Mouse (Mus musculus) fibroblast of lung, adult 2 months (primary cell): ENCODE measurements at regions not wholly inside any gene's neighbourhood (a gene's known extent, or its start where the extent isn't known, plus 50 kb on each side); places are given as distances from the start of the nearest gene placed in this dataset.

ENCODE experiments used
- DNase-seq: peaks from one replicate; pipeline ENCODE4 v3.0.0-alpha.2; 2011; ENCODE audit warnings: low read depth

GRCm38 (mm10) chr8:116452806-116453205 lies 52.0 kb upstream of the Dynlrb2 start:
- no peak for DNase-seq

- DNase-seq = no peak
Observed at GRCm38 (mm10) chr8:116451397-116451796, 53.4 kb upstream of the Dynlrb2 start.

- no peak for DNase-seq
Observed at GRCm38 (mm10) chr8:116447452-116447851, 57.3 kb upstream of the Dynlrb2 start.

- no peak for DNase-seq
Observed at GRCm38 (mm10) chr8:116442827-116443226, 61.9 kb upstream of the Dynlrb2 start.

- peak; percentile 27 for DNase-seq
Observed at GRCm38 (mm10) chr8:116438895-116439294, 65.9 kb upstream of the Dynlrb2 start.

GRCm38 (mm10) chr8:116435268-116435980 lies 69.3 kb upstream of the Dynlrb2 start:
- no peak for DNase-seq

- DNase-seq = peak; percentile 8
Observed at GRCm38 (mm10) chr8:116430051-116430450, 74.7 kb upstream of the Dynlrb2 start.

- DNase-seq = peak; percentile 3
Observed at GRCm38 (mm10) chr8:116429649-116430048, 75.1 kb upstream of the Dynlrb2 start.

- no peak for DNase-seq
Observed at GRCm38 (mm10) chr8:116422826-116423225, 81.9 kb upstream of the Dynlrb2 start.

- DNase-seq = no peak
Observed at GRCm38 (mm10) chr8:116412703-116413102, 92.1 kb upstream of the Dynlrb2 start.

- DNase-seq = no peak
Observed at GRCm38 (mm10) chr8:116410041-116410440, 94.7 kb upstream of the Dynlrb2 start.

GRCm38 (mm10) chr8:116409011-116409410 lies 95.8 kb upstream of the Dynlrb2 start:
- no peak for DNase-seq

- no peak for DNase-seq
Observed at GRCm38 (mm10) chr8:116404571-116404970, 100.2 kb upstream of the Dynlrb2 start.

GRCm38 (mm10) chr8:116403366-116403765 lies 101.4 kb upstream of the Dynlrb2 start:
- DNase-seq = no peak

- DNase-seq = no peak
Observed at GRCm38 (mm10) chr8:116399452-116399851, 105.3 kb upstream of the Dynlrb2 start.

- DNase-seq = no peak
Observed at GRCm38 (mm10) chr8:116398565-116399205, 106.1 kb upstream of the Dynlrb2 start.

- no peak for DNase-seq
Observed at GRCm38 (mm10) chr8:116385193-116385955, 119.4 kb upstream of the Dynlrb2 start.

GRCm38 (mm10) chr8:116384418-116385089 lies 120.2 kb upstream of the Dynlrb2 start:
- DNase-seq = no peak

GRCm38 (mm10) chr8:116383495-116384417 lies 121.0 kb upstream of the Dynlrb2 start:
- DNase-seq = no peak

GRCm38 (mm10) chr8:116383036-116383435 lies 121.7 kb upstream of the Dynlrb2 start:
- DNase-seq = no peak

GRCm38 (mm10) chr8:116380601-116381000 lies 124.2 kb upstream of the Dynlrb2 start:
- DNase-seq = no peak
